Mouse (Mus musculus): ENCODE measurements around the gene S100a13.

- TF ChIP-seq CTCF (IDR thresholded peaks at IDR 0.05; ENCODE audit: low read depth) (no peak), EP300 (IDR thresholded peaks at IDR 0.05; ENCODE audit: low read depth) (no peak)
These were observed 13.1 kb downstream of the S100a13 start for GRCm38 (mm10) chr3:90527291-90527873.

Data from liver, postnatal 0 days (tissue).